Mouse (Mus musculus) erythroid progenitor cell, adult 5-6 weeks (primary cell): Measurements from ENCODE around the gene Isg20. TPM values are rescaled to one million over a fixed set of nuclear protein-coding genes. Genes with fewer than 3 reads are reported as not detected.
A peak's percentile ranks its signal among the peaks of the same experiment; 100 is the strongest.

Experiments used
- ATAC-seq: replicated peaks from 2 replicates; pipeline ENCODE4 v1.8.0; 2016; ENCODE audit warnings: moderate number of reproducible peaks, mild to moderate bottlenecking, moderate TSS enrichment, inconsistent platforms; ENCODE audit not compliant: poor library complexity, low FRiP score, severe bottlenecking
- total RNA-seq, 2 experiments: library from RNA; stranded (forward) in 1 of 2; stranded (reverse) in 1 of 2; fragments of 150-400 nt in 1 of 2; fragments of 186-747, 209-891 nt in 1 of 2; gene quantifications; 2 replicates each; pipeline versions ENCODE4 v1.2.3 to v1.2.4; 2015 to 2017; ENCODE audit warnings: low replicate concordance in 2 of 2

The Isg20 gene
- total RNA-seq, 2 experiments from 2014 or later = 333 to 649 TPM

GRCm38 (mm10) chr7:78942544-78942943, 29.3 kb downstream of the Isg20 start:
- peak; percentile 36 for ATAC-seq

GRCm38 (mm10) chr7:78953886-78954572, 40.8 kb downstream of the Isg20 start:
- no peak for ATAC-seq

- no peak for ATAC-seq
Observed at GRCm38 (mm10) chr7:78954619-78955018, 41.4 kb downstream of the Isg20 start.

DNA sequence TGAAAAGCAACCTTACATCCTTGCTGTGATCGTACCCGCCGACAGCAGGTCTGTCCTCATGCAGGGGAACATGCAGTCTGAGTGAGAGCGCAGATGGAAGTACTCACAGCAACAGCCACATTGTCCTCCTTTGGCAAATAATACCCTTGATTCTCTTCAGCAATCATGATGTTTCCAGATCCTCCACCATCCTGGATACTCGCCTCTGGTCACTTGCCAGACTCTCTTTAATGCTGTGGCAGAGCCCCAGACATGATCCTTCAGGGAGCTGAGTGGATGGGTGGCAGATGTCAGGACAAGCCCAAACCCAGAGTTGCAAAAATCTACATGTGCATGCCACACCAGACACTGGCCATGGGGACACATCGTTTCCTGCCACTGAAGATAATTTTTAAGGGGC, 41.9 kb downstream of the Isg20 start:
- ATAC-seq = no peak

- no peak for ATAC-seq
Observed at GRCm38 (mm10) chr7:78958499-78959073, 45.4 kb downstream of the Isg20 start.

DNA sequence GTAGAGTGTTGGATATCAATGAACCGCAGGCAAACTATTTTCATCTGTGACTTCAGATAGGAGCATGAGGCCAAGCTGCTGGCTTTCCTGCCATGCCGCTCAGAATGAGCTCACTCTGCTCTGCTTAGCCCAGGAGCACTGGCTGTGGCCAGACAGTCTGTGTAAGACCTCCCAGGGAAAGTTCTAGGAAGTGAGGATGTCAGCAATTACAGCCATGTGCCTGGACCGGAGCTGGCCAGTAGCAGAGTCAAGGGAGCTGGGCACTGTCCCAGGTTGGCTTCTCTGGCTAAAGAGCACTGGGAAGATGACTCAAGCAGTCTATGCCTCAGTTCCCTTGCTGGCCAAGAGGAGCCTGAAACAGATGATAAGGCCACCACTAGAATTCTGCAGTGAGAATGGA, 50.7 kb downstream of the Isg20 start:
- ATAC-seq = no peak

Other genes with a start within 250 kb of the Isg20 start
- gene Ntrk3, start 175.4 kb upstream of the Isg20 start, total RNA-seq (2015; ENCODE audit: low replicate concordance) = not detected in 2 replicates
- gene Ntrk3, start 175.4 kb upstream of the Isg20 start, total RNA-seq (2017; ENCODE audit: low replicate concordance) = 0.45 and 1.2 TPM in 2 replicates
- gene Mrps11, start 130.3 kb upstream of the Isg20 start, total RNA-seq (2015; ENCODE audit: low replicate concordance) = 15.9 and 17.7 TPM in 2 replicates
- gene Mrps11, start 130.3 kb upstream of the Isg20 start, total RNA-seq (2017; ENCODE audit: low replicate concordance) = 13.9 and 29.9 TPM in 2 replicates
- 19.3 and 27.8 TPM in 2 replicates for gene Mrpl46, start 129.9 kb upstream of the Isg20 start, total RNA-seq (2015; ENCODE audit: low replicate concordance)
- gene Mrpl46, start 129.9 kb upstream of the Isg20 start, total RNA-seq (2017; ENCODE audit: low replicate concordance) = 13.0 and 14.2 TPM in 2 replicates
- gene Det1, start 66.2 kb upstream of the Isg20 start, total RNA-seq (2015; ENCODE audit: low replicate concordance) = 8.0 and 8.6 TPM in 2 replicates
- gene Det1, start 66.2 kb upstream of the Isg20 start, total RNA-seq (2017; ENCODE audit: low replicate concordance) = 3.1 and 3.7 TPM in 2 replicates
- 5.9 and 6.5 TPM in 2 replicates for gene Aen, start 17.6 kb upstream of the Isg20 start, total RNA-seq (2015; ENCODE audit: low replicate concordance)
- 5.1 and 9.4 TPM in 2 replicates for gene Aen, start 17.6 kb upstream of the Isg20 start, total RNA-seq (2017; ENCODE audit: low replicate concordance)
- gene Acan, start 140.1 kb downstream of the Isg20 start, total RNA-seq (2015; ENCODE audit: low replicate concordance) = not detected in 2 replicates
- not detected in 2 replicates for gene Acan, start 140.1 kb downstream of the Isg20 start, total RNA-seq (2017; ENCODE audit: low replicate concordance)
- gene Hapln3, start 217.6 kb downstream of the Isg20 start, total RNA-seq (2015; ENCODE audit: low replicate concordance) = not detected in 2 replicates
- gene Hapln3, start 217.6 kb downstream of the Isg20 start, total RNA-seq (2017; ENCODE audit: low replicate concordance) = not detected in 2 replicates
- 1.1 and 2.5 TPM in 2 replicates for gene Mfge8, start 235.6 kb downstream of the Isg20 start, total RNA-seq (2015; ENCODE audit: low replicate concordance)
- gene Mfge8, start 235.6 kb downstream of the Isg20 start, total RNA-seq (2017; ENCODE audit: low replicate concordance) = 5.8 TPM in 1 of 2 replicates, not detected in the other